Mouse (Mus musculus): ENCODE results near the gene Cryba4. TPM values are rescaled to one million over a fixed set of nuclear protein-coding genes. Genes with fewer than 3 reads are reported as not detected.

Gene Cryba4
- polyA plus RNA-seq, 1 experiment: 9.4 TPM

GRCm38 (mm10) chr5:112272934-112273333 is 20.6 kb upstream of the Cryba4 start:
- no peaks in the 10 kb centered on the region for H3K9me3 ChIP-seq
- TF ChIP-seq GATA1 (IDR thresholded peaks at IDR 0.05; ENCODE audit: borderline replicate concordance, low read length) (no peak), FLI1 (IDR thresholded peaks at IDR 0.05; ENCODE audit: low read length) (no peak)
- peaks cover 77% of the 10 kb centered on the region for H3K4me1 ChIP-seq

GRCm38 (mm10) chr5:112270764-112271541 is 18.6 kb upstream of the Cryba4 start:
- Histone ChIP-seq H3K4me1 (peaks cover 88% of the 10 kb centered on the region), H3K4me3 (replicated peaks) (no peak overlapping the region), H3K36me3 (replicated peaks; ENCODE audit: low read length) (no peaks in the 10 kb centered on the region), H3K9me3 (no peaks in the 10 kb centered on the region), H3K27me3 (replicated peaks) (peaks cover 42% of the 10 kb centered on the region)
- no peak for TF ChIP-seq FLI1 (IDR thresholded peaks at IDR 0.05; ENCODE audit: low read length)
- TF ChIP-seq GATA1 (IDR thresholded peaks at IDR 0.05; ENCODE audit: borderline replicate concordance, low read length): no peak

More at GRCm38 (mm10) chr5:112272934-112273333, 20.6 kb upstream of the Cryba4 start:
- H3K27me3 ChIP-seq (replicated peaks): peaks cover 28% of the 10 kb centered on the region
- H3K4me3 ChIP-seq (replicated peaks): no peak overlapping the region
- peaks cover 5% of the 10 kb centered on the region for H3K36me3 ChIP-seq (replicated peaks; ENCODE audit: low read length)

- Histone ChIP-seq H3K9me3 (no peaks in the 10 kb centered on the region), H3K4me3 (replicated peaks) (peak overlapping the region; percentile 30), H3K27me3 (replicated peaks) (peaks cover 70% of the 10 kb centered on the region), H3K36me3 (replicated peaks; ENCODE audit: low read length) (no peaks in the 10 kb centered on the region), H3K4me1 (peaks cover 83% of the 10 kb centered on the region)
- TF ChIP-seq FLI1 (IDR thresholded peaks at IDR 0.05; ENCODE audit: low read length): no peak
- no peak for TF ChIP-seq GATA1 (IDR thresholded peaks at IDR 0.05; ENCODE audit: borderline replicate concordance, low read length)
Measured at GRCm38 (mm10) chr5:112266011-112266777, 13.9 kb upstream of the Cryba4 start.

- Histone ChIP-seq H3K4me1 (peaks cover 82% of the 10 kb centered on the region), H3K9me3 (no peaks in the 10 kb centered on the region), H3K36me3 (replicated peaks; ENCODE audit: low read length) (no peaks in the 10 kb centered on the region), H3K4me3 (replicated peaks) (peak overlapping the region; percentile 31), H3K27me3 (replicated peaks) (peaks cover 69% of the 10 kb centered on the region)
- TF ChIP-seq GATA1 (IDR thresholded peaks at IDR 0.05; ENCODE audit: borderline replicate concordance, low read length) (no peak), FLI1 (IDR thresholded peaks at IDR 0.05; ENCODE audit: low read length) (no peak)
Measured at GRCm38 (mm10) chr5:112265515-112265914, 13.2 kb upstream of the Cryba4 start.

DNA sequence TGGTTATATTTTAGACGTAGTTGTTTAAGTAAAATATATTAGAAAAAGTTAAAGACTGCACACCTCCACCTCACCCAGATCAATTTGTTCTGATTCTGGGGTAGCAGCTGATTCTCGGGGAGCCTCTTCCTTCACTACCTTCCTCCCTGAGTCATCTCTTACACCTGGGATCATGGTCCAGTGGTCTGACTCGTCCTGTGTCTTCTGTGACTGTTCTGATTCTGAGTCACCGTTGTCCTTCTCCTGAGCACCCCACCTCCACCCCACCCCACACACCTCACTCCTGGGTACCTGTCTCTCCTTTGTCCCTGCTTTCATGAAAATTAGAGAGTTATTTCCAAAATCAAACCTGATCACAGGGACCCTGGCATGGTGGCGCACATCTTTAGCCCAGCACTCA is 12.8 kb upstream of the Cryba4 start:
- Histone ChIP-seq H3K4me3 (replicated peaks) (peak overlapping the region; percentile 25), H3K27me3 (replicated peaks) (peaks cover 69% of the 10 kb centered on the region), H3K9me3 (no peaks in the 10 kb centered on the region), H3K36me3 (replicated peaks; ENCODE audit: low read length) (no peaks in the 10 kb centered on the region), H3K4me1 (peaks cover 82% of the 10 kb centered on the region)
- TF ChIP-seq FLI1 (IDR thresholded peaks at IDR 0.05; ENCODE audit: low read length) (no peak), GATA1 (IDR thresholded peaks at IDR 0.05; ENCODE audit: borderline replicate concordance, low read length) (no peak)

DNA sequence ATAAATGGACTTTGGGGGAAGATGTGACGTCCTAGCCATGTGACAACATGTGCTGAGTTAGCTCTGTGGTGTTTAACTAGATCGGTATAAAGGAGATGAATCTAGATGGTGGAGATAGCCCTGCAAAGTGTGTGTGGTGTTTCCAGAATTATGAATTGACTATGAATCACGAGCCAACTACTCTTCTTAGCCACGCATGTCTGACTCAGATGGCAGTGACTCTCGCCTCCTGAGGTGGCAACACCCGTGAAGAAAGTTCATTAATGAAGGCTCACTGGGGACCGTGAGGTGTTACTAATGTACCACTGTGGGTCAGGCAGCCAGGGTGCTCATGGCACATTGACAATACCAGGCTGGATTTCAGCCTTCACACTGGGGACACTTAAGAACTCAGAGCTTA is 11.8 kb upstream of the Cryba4 start:
- Histone ChIP-seq H3K4me3 (replicated peaks) (no peak overlapping the region), H3K36me3 (replicated peaks; ENCODE audit: low read length) (no peaks in the 10 kb centered on the region), H3K27me3 (replicated peaks) (peaks cover 70% of the 10 kb centered on the region), H3K9me3 (no peaks in the 10 kb centered on the region), H3K4me1 (peaks cover 88% of the 10 kb centered on the region)
- TF ChIP-seq FLI1 (IDR thresholded peaks at IDR 0.05; ENCODE audit: low read length) (no peak), GATA1 (IDR thresholded peaks at IDR 0.05; ENCODE audit: borderline replicate concordance, low read length) (no peak)

DNA sequence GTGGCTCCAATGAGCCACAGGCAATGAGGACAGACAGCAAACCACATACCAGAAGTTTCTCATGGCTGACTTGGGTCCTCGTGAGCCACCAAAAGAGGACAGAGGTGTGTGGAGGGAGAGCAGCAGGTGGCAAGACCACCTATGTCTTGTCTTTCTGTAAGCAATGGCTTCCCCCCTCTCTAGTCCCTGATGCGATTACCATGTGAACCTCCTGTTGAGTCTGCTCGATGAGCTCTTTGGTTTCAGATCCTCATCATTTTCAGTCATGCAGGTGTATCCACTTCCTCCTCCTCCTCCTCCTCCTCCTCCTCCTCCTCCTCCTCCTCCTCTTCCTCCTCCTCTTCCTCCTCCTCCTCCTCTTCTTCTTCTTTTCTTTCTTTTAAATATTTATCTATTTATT is 8.5 kb upstream of the Cryba4 start:
- Histone ChIP-seq H3K27me3 (replicated peaks) (peaks cover 61% of the 10 kb centered on the region), H3K4me3 (replicated peaks) (no peak overlapping the region), H3K4me1 (peaks cover 92% of the 10 kb centered on the region), H3K36me3 (replicated peaks; ENCODE audit: low read length) (no peaks in the 10 kb centered on the region), H3K9me3 (no peaks in the 10 kb centered on the region)
- no peak for TF ChIP-seq FLI1 (IDR thresholded peaks at IDR 0.05; ENCODE audit: low read length)
- TF ChIP-seq GATA1 (IDR thresholded peaks at IDR 0.05; ENCODE audit: borderline replicate concordance, low read length): no peak

DNA sequence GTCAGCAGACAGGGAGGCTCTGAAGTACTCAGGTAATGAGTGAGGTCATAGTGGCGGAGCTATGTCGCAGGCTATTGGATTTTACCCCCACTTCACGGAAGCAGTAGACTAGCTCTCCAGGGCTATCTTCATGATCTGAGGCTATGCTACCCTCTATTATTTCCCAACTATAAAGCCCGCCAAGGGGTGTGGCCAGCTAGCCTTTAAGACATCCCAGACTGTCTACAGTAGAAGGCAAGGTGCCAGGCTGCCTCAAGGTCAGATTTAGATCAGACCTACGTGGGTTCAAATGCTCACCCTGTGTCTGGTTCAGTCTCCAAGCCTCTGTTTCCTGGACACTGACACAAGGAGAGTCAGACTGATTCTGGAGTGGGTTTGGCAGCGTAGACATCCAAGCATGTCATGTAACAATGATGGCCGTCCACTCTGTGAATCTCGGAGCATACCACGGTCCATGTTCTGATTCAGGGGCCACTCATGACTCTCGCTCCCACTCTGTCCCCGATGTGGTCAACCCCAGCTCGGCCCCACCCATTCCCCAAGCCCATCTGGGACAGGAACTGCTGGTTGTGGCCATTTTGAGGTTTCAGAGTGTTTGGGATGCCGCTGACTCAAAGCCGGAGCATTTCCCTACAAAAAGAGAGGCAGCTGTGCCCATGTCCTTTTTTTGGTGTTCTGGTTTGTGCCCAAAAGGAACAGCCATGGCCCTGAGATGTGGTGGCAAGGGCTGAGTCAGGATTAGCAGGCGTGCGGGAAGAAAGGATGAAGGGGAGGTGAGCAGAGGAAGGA is 7.7 kb upstream of the Cryba4 start:
- H3K4me3 ChIP-seq (replicated peaks): no peak overlapping the region
- H3K4me1 ChIP-seq: peaks cover 92% of the 10 kb centered on the region
- H3K9me3 ChIP-seq: no peaks in the 10 kb centered on the region
- TF ChIP-seq GATA1 (IDR thresholded peaks at IDR 0.05; ENCODE audit: borderline replicate concordance, low read length) (no peak), FLI1 (IDR thresholded peaks at IDR 0.05; ENCODE audit: low read length) (no peak)
- peaks cover 58% of the 10 kb centered on the region for H3K27me3 ChIP-seq (replicated peaks)
- no peaks in the 10 kb centered on the region for H3K36me3 ChIP-seq (replicated peaks; ENCODE audit: low read length)

GRCm38 (mm10) chr5:112257896-112258295 is 5.6 kb upstream of the Cryba4 start:
- peaks cover 93% of the 10 kb centered on the region for H3K4me1 ChIP-seq
- H3K36me3 ChIP-seq (replicated peaks; ENCODE audit: low read length): no peaks in the 10 kb centered on the region
- H3K9me3 ChIP-seq: no peaks in the 10 kb centered on the region
- H3K4me3 ChIP-seq (replicated peaks): no peak overlapping the region
- H3K27me3 ChIP-seq (replicated peaks): peaks cover 43% of the 10 kb centered on the region
- TF ChIP-seq GATA1 (IDR thresholded peaks at IDR 0.05; ENCODE audit: borderline replicate concordance, low read length) (no peak), FLI1 (IDR thresholded peaks at IDR 0.05; ENCODE audit: low read length) (no peak)
